Mouse (Mus musculus) lung, postnatal 0 days (tissue): ENCODE results near the gene Cers2. TPM values are rescaled to one million over a fixed set of nuclear protein-coding genes. Genes with fewer than 3 reads are reported as not detected.
"Not testable (repeated sequence)": the region's sequence is repeated elsewhere in the genome, so short reads cannot be mapped to it uniquely, and the experiment has no call there.

ENCODE experiments used
- ATAC-seq: fragments of 200-750 bp; cut with Nextera tagmentation; 2 replicates; pipeline ENCODE4 v1.8.0; 2017; ENCODE audit warnings: moderate library complexity
- DNase-seq: peaks from one replicate; pipeline ENCODE4 v3.0.0-alpha.2; 2016; ENCODE audit warnings: low spot score
- H3K27ac ChIP-seq: fragments of 300-500 bp; sonication (generic); 2 replicates; pipeline ENCODE4 v1.5.1; 2014; ENCODE audit warnings: antibody characterized with exemption, mild to moderate bottlenecking, low read length, mixed read lengths
- H3K27me3 ChIP-seq: fragments of 300-500 bp; sonication (generic); replicated peaks from 2 replicates; pipeline ENCODE4 v1.6.1; 2014; ENCODE audit warnings: low read length, mixed read lengths; ENCODE audit not compliant: insufficient read depth
- H3K36me3 ChIP-seq: fragments of 300-500 bp; sonication (generic); 2 replicates; pipeline ENCODE4 v1.6.1; 2014; ENCODE audit warnings: low read length, mixed read lengths; ENCODE audit not compliant: insufficient read depth
- H3K4me1 ChIP-seq: fragments of 300-500 bp; sonication (generic); 2 replicates; pipeline ENCODE4 v1.6.1; 2014; ENCODE audit warnings: antibody characterized with exemption, low read depth, low read length, mixed read lengths; ENCODE audit not compliant: insufficient read depth
- H3K4me2 ChIP-seq: fragments of 300-500 bp; sonication (generic); replicated peaks from 2 replicates; pipeline ENCODE4 v1.6.1; 2014; ENCODE audit warnings: low read depth, mild to moderate bottlenecking, low read length, moderate library complexity, mixed read lengths
- H3K4me3 ChIP-seq: fragments of 300-500 bp; sonication (generic); 2 replicates; pipeline ENCODE4 v1.5.1; 2014; ENCODE audit warnings: low read depth, low read length
- H3K9ac ChIP-seq: fragments of 300-500 bp; sonication (generic); replicated peaks from 2 replicates; pipeline ENCODE4 v1.6.1; 2014; ENCODE audit warnings: low read depth, mild to moderate bottlenecking
- H3K9me3 ChIP-seq: fragments of 300-500 bp; sonication (generic); 2 replicates; pipeline ENCODE4 v1.6.1; 2016; ENCODE audit warnings: low read length, mixed read lengths
- CTCF ChIP-seq: IDR thresholded peaks from 2 replicates; pipeline ENCODE4 v1.5.1; 2016; ENCODE audit warnings: antibody characterized with exemption, mild to moderate bottlenecking
- EP300 ChIP-seq: IDR thresholded peaks from 2 replicates; pipeline ENCODE4 v1.6.1; 2016; ENCODE audit warnings: antibody characterized with exemption, mild to moderate bottlenecking, control low read depth
- WGBS: fragments of 180-500 bp; shearing (Covaris S2); extraction: QIAGEN DNeasy Blood & Tissue Kit; methylation state at CpG from one replicate; pipeline ENCODE4 v1.1.7; 2014; 5-methylcytosine and 5-hydroxymethylcytosine counted together
- polyA plus RNA-seq: library from polyadenylated mRNA; unstranded; fragments of >200 nt; fragmentation: Nextera tagmentation; extraction: Ambion mirVana; gene quantifications from 2 replicates; pipeline ENCODE4 v1.2.1, GENCODE M21; 2015

Gene Cers2
- polyA plus RNA-seq, 1 experiment from 2014 or later, result 291 TPM

- H3K27ac ChIP-seq, H3K4me1 ChIP-seq, H3K9me3 ChIP-seq, H3K9ac ChIP-seq, H3K27me3 ChIP-seq, H3K36me3 ChIP-seq: not testable (repeated sequence)
- DNase-seq (peak; percentile 97), ATAC-seq (peak; percentile 98)
- H3K4me3 ChIP-seq, result peak within 1 kb of the TSS; percentile 47
- WGBS, result under 1% methylated on average over 27 of the region's 57 CpGs
- TF ChIP-seq EP300, result peak; percentile 57; the same call in 1 of the 2 replicates
- H3K4me2 ChIP-seq, result peak within 1 kb of the TSS; percentile 52
These were observed 42.3 kb downstream of the Cers2 start, which contains the start of gene Setdb1 for GRCm38 (mm10) chr3:95356701-95357449. Gene Setdb1, minus strand, starts transcription at chr3:95357202.

GRCm38 (mm10) chr3:95357746-95358145 is 43.2 kb downstream of the Cers2 start:
- ATAC-seq, result no peak
- H3K4me3 ChIP-seq, result no peak overlapping the region
- H3K9me3 ChIP-seq, result no peaks in the 10 kb centered on the region
- no peak overlapping the region for H3K9ac ChIP-seq
- H3K36me3 ChIP-seq, result no peaks in the 10 kb centered on the region
- no peak for DNase-seq
- H3K27ac ChIP-seq, result no peak overlapping the region
- TF ChIP-seq CTCF (no peak), EP300 (no peak)
- no peak overlapping the region for H3K4me2 ChIP-seq
- H3K4me1 ChIP-seq, result no peaks in the 10 kb centered on the region
- WGBS, result 93% methylated on average over 2 of the region's 2 CpGs
- H3K27me3 ChIP-seq, result no peaks in the 10 kb centered on the region

GRCm38 (mm10) chr3:95360276-95360675 is 45.7 kb downstream of the Cers2 start:
- H3K36me3 ChIP-seq, H3K27me3 ChIP-seq, H3K27ac ChIP-seq, ATAC-seq, H3K9ac ChIP-seq, H3K4me1 ChIP-seq, H3K4me3 ChIP-seq, H3K9me3 ChIP-seq, H3K4me2 ChIP-seq, DNase-seq: not testable (repeated sequence)
- 68% methylated on average over 3 of the region's 3 CpGs for WGBS

- TF ChIP-seq EP300 (no peak), CTCF (no peak)
- Histone ChIP-seq H3K9ac (no peak overlapping the region), H3K9me3 (no peaks in the 10 kb centered on the region), H3K4me1 (no peaks in the 10 kb centered on the region), H3K27ac (no peak overlapping the region), H3K4me3 (no peak overlapping the region), H3K36me3 (no peaks in the 10 kb centered on the region), H3K4me2 (no peak overlapping the region), H3K27me3 (no peaks in the 10 kb centered on the region)
- DNase-seq, result no peak
- no peak for ATAC-seq
These were observed 55.5 kb downstream of the Cers2 start for GRCm38 (mm10) chr3:95370101-95370500.

Other genes starting within 250 kb of the Cers2 start
- gene Pip5k1a, start 207.9 kb upstream of the Cers2 start, polyA plus RNA-seq, result 18.1 and 18.6 TPM in 2 replicates
- 82.9 and 84.0 TPM in 2 replicates for gene Vps72, start 203.8 kb upstream of the Cers2 start, polyA plus RNA-seq
- 2.0 and 2.9 TPM in 2 replicates for gene Tmod4, start 190.3 kb upstream of the Cers2 start, polyA plus RNA-seq
- 51.8 and 54.1 TPM in 2 replicates for gene Scnm1, start 180.8 kb upstream of the Cers2 start, polyA plus RNA-seq
- gene Lysmd1, start 180.7 kb upstream of the Cers2 start, polyA plus RNA-seq, result 13.3 and 14.0 TPM in 2 replicates
- gene Tnfaip8l2, start 172.4 kb upstream of the Cers2 start, polyA plus RNA-seq, result 9.0 and 9.7 TPM in 2 replicates
- gene Sema6c, start 154.3 kb upstream of the Cers2 start, polyA plus RNA-seq, result 1.3 and 1.8 TPM in 2 replicates
- 4.3 and 4.7 TPM in 2 replicates for gene Gabpb2, start 96.9 kb upstream of the Cers2 start, polyA plus RNA-seq
- 104 and 120 TPM in 2 replicates for gene Cdc42se1, start 86.1 kb upstream of the Cers2 start, polyA plus RNA-seq
- 5.9 and 6.5 TPM in 2 replicates for gene Mllt11, start 82.6 kb upstream of the Cers2 start, polyA plus RNA-seq
- gene Gm128, start 73.2 kb upstream of the Cers2 start, polyA plus RNA-seq, result 1.5 and 1.6 TPM in 2 replicates
- gene Bnipl, start 63.6 kb upstream of the Cers2 start, polyA plus RNA-seq, result 2.5 and 2.8 TPM in 2 replicates
- 65.8 and 68.0 TPM in 2 replicates for gene Mindy1, start 33.4 kb upstream of the Cers2 start, polyA plus RNA-seq
- 11.6 and 14.5 TPM in 2 replicates for gene Prune1, start 32.7 kb upstream of the Cers2 start, polyA plus RNA-seq
- 1.4 and 1.6 TPM in 2 replicates for gene Anxa9, start 7.6 kb upstream of the Cers2 start, polyA plus RNA-seq
- 11.5 and 13.2 TPM in 2 replicates for gene Setdb1, start 42.4 kb downstream of the Cers2 start, polyA plus RNA-seq
- 0.23 and 0.45 TPM in 2 replicates for gene 4930558C23Rik, start 88.0 kb downstream of the Cers2 start, polyA plus RNA-seq
- gene Arnt, start 119.6 kb downstream of the Cers2 start, polyA plus RNA-seq, result 22.7 and 27.0 TPM in 2 replicates
- 8.2 and 8.8 TPM in 2 replicates for gene Ctsk, start 184.5 kb downstream of the Cers2 start, polyA plus RNA-seq
- gene Ctss, start 212.0 kb downstream of the Cers2 start, polyA plus RNA-seq, result 109 and 115 TPM in 2 replicates
- not detected in 2 replicates for gene Hormad1, start 244.9 kb downstream of the Cers2 start, polyA plus RNA-seq